Mouse (Mus musculus) megakaryocyte, adult 5-6 weeks (primary cell): ENCODE results near the gene Yeats2. TPM values are rescaled to one million over a fixed set of nuclear protein-coding genes. Genes with fewer than 3 reads are reported as not detected.
A peak's percentile ranks its signal among the peaks of the same experiment; 100 is the strongest.

Experiments
- ATAC-seq: 2 replicates; pipeline ENCODE4 v1.8.0; 2016; ENCODE audit warnings: mild to moderate bottlenecking, inconsistent platforms; ENCODE audit not compliant: poor library complexity, severe bottlenecking
- total RNA-seq, 2 experiments: library from RNA; stranded (forward) in 1 of 2; stranded (reverse) in 1 of 2; fragments of 153-499, 151-499 nt in 1 of 2; fragments of 221-1000, 200-1000 nt in 1 of 2; gene quantifications; 2 replicates each; pipeline versions ENCODE4 v1.2.3 to v1.2.4; 2015 to 2017

Yeats2 gene
- total RNA-seq, 2 experiments from 2014 or later = 18.4 to 30.0 TPM

DNA sequence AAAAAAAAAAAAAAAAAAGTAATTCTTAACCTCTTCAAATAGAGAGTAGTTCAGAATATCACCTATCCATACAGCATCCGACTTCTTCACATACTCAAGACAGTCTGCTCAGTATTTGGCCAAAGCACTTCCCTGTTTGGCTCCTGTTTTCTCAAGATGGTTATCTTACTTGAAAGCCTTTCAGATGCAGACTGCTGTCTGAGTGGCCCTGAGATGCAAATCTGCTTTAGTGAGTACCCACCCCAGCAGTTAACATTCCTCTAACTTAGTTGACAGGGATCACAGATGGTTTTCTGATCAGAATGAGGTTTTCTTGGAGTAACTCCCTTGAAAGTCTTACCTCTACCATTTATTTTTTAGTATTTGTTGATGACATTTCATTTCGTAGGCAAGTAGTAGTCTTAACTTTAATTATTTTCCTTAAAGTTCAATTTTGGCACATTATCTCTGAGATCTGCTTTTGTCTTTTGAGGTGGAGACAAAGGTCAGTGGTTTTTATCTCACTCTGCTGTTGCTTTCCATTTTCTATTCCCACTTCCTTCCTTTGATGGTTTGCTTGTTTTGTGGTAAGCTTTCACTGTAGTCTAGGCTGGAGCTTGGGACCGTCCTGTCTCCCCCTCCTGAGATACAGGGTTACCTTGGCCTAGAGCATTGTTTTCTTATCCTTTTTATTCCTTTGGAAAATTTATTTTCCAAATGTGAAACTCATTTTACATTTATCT is 50.5 kb downstream of the Yeats2 start:
- no peak for ATAC-seq

DNA sequence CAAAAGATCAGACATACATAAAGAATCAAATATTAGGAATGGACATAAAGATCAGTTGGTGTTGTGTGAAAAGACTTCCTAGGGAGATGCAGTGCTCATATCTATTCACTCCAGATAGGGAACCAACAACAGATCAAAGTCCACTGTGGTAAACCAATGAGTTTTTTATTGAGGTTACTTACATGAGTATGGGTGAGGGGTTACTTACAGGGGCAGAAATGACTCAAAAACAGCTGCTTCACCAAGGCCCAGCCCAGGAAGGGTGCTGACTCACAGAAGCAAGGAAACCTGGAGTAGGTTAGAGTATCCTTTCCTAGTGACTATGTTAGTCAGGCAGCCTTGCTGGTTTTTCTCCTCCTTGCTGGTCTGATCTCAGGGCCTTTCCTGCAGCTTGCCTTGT is 51.2 kb downstream of the Yeats2 start:
- no peak for ATAC-seq

DNA sequence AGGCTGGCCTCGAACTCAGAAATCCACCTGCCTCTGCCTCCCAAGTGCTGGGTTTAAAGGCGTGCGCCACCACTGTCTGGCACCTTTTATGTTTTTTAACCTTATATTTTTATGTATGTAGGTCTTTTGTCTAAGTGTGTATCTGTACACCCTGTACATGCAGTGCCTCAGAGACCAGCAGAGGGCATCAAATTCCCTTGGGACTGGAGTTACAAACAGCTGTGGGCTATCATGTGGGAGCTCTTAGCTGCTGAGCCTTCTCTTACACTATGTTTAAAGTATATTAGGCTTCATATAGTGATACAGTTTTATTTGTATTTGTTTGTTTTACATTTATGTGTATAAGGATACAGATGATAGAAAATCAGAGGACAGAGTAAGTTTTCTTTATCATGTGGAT is 54.7 kb downstream of the Yeats2 start:
- ATAC-seq = no peak

DNA sequence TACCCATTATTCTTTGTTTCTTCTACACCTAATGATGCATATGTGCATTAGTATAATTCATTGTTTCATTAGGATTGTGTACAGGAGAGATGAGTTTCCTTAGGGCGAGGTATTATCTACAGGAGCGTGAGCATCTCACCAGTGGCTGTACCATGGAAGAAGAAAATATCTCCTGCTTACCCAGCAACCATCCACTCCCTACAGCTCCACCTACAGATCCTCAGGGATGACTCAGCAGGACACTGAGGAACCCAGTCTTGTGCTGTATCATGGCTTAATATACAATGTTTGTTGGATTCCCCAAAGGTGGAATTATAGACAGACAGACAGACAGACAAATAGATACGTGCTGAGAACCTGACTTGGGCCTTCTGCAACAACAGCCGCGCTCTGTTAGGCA is 56.1 kb downstream of the Yeats2 start:
- no peak for ATAC-seq

DNA sequence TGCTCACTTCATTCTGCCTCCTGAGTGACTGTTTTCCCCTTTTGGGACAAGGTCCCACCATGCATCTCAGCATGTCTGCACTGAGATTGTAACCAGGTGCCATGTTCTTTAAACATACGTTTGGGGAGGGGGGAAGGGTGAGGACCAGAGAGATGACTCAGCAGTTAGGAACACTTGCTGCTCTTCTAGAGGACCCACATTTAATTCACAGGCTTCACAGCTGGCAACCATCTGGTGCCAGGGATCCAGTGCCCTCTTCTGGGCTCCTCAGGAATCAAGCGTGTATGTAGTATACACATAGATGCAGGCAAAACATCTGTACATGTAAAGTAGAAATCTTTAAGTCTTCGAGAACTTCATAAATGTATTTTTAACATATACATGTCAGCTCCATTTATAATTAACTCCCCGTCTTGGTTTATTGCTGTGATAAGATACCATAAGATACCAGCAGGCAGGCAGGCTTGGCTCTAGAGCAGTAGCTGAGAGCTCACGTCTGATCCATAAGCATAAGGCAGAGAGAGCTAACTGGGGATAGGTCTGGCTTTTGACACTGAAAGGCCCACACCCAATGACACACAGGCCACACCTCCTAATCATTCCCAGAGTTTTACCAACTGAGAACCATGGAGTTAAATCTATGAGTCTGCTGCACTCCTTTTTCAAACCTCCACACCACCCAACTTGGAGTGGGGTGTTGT is 58.8 kb downstream of the Yeats2 start:
- no peak for ATAC-seq

DNA sequence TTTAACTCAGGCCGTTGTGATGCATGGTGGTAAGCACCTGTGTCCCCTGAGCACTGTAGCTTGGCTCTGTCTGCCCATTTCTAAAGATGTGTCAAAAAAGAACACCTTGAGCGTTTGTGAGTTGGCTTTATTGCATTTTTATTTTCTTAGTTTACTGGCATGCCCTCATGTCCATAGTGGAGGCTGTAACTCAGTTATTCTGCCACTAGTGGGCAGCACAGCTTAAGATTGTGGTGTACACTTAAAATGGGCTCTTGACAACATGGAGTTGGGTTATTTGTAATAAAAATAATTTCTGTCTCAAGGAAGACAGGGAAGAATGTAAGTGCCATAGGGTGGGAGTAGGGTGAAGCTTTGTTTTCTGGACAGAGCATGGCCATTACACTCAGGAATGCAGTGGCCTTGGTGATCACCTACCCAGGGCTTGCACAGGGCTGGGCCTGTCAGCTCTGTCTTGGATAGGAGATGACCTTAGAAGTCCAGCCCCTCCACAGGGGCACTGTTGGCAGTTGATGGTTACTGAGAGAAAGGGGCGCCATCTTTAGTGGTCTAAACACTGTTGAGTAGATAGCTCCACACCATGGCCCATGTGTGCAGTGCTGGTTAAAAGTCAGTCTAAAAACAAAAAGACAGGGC is 72.8 kb downstream of the Yeats2 start:
- peak; percentile 77 for ATAC-seq

DNA sequence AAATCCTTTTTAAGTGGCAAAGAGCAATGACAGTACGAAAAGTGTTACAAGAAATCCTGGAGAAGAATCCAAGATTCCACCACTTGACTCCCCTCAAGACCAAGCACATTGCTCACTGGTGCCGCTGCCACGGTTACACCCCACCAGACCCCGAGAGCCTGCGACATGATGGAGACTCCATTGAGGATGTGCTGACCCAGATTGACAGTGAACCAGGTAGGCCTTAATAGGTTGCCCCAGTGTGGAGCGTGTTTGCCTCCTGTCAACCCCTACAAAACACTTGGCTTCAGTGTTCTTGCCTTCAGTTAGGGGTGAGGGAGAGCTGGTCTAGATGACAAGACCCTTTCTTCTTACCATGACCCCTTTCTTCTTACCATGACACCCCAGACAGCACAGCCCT is 81.9 kb downstream of the Yeats2 start:
- no peak for ATAC-seq

DNA sequence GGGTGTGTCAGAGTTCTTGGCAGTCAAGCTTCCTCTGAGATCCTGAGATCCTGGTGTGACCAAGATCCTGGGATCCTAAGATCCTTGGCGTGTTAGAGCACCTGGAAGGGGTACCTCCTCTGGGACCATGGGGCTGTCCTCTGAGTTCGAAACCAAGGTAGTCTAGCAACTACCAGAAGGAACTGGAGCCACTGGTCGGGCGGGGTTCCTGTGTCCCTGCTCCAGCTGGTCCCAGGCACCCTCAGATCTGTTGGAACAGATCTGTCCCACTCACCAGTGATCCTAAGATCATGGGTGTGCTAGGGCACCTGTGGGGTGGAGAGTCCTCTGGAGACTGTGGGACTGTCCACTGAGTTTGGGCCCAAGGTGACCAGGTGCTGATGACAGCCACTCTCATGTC is 85.8 kb downstream of the Yeats2 start:
- no peak for ATAC-seq

DNA sequence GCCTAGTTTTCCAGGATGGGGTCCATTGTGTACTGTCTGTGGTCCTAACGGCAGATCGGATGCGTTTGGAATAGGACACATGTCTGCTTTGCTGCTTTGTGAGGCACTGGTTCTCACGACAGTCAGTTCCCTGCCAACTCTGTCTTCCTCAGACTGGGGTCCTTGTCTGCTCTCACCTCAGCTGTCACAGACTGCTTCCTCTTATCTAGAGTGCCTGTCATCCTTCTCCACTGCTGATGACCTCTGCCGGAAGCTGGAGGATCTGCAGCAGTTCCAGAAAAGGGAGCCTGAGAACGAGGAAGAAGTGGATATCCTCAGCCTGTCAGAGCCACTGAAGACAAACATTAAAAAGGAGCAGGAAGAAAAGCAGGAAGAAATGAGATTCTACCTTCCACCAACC is 86.6 kb downstream of the Yeats2 start:
- no peak for ATAC-seq

DNA sequence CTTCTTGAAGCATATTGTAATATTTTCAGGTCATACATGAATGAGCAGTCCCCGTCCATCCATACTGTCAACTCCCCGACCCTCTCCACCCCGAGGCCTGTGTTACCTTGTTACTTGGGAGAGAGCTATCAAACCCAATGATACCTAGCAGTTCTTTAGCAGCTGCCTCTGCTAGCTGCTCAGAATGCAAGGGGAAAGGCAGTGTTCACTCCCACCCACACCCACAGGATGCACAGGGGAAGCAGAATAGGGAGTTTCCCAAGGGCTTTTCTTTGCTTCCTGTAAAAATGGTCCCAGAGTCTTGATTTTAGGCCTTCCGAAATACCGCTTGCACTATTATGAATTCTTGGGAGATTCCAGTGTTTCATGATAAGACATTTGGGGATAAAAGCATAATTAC is 87.3 kb downstream of the Yeats2 start:
- no peak for ATAC-seq

DNA sequence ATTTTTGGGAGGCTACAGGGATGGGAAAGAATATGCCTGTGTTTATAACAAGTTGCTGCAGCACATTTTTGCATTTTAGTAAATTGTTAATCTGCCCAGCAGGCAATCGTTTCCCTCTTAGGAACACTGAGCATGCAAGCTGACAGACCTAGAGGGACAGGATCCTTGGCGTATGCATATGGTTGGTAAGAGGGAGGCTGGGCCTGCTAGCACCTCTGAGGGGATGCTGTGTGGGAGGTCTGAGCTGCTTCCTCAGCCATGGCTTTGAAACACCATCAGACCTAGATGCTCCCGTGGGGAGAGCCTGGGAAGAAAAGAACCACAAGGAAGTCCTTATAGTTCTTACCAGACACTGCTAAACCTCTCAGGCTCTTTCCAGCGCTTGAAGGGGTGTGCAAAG is 93.5 kb downstream of the Yeats2 start:
- no peak for ATAC-seq

DNA sequence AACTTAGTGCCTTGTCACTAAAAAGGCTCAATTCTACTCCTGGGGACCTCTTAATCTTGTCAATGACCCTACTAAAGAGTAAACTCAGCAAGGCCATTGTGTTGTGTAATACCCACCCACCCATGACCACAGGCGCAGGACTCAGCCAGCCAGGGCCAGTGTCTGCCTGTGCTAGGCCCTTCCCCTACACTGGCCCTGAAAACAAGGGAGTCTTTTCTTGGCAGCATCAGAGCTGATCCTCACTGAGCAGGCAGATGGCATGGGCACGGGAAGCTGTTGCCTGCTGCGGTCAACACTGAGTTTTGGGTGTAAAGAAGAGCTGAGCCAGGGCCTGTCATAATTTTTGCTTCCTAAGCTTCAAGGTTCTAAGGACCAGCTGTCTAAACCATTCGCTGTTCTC is 96.6 kb downstream of the Yeats2 start:
- no peak for ATAC-seq

DNA sequence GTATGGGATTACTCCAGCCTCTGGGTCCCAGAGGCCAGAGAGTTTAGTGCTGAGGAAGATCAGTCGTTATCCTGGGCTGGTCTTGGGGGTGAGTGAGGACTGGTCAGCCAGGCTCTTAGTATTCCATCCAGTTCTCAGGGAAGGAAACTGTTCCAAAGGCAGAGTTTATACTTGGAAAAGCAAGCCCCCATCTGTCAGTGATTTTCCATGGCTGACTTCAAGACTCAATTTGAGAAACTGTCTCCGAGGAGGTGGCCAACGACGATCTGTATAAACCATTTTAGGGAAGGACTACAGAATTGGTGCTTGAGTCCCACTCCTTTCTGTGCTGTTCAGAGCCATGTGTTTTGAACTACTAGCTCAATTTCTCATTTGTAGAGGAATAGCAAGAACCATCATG is 97.8 kb downstream of the Yeats2 start:
- ATAC-seq = no peak

DNA sequence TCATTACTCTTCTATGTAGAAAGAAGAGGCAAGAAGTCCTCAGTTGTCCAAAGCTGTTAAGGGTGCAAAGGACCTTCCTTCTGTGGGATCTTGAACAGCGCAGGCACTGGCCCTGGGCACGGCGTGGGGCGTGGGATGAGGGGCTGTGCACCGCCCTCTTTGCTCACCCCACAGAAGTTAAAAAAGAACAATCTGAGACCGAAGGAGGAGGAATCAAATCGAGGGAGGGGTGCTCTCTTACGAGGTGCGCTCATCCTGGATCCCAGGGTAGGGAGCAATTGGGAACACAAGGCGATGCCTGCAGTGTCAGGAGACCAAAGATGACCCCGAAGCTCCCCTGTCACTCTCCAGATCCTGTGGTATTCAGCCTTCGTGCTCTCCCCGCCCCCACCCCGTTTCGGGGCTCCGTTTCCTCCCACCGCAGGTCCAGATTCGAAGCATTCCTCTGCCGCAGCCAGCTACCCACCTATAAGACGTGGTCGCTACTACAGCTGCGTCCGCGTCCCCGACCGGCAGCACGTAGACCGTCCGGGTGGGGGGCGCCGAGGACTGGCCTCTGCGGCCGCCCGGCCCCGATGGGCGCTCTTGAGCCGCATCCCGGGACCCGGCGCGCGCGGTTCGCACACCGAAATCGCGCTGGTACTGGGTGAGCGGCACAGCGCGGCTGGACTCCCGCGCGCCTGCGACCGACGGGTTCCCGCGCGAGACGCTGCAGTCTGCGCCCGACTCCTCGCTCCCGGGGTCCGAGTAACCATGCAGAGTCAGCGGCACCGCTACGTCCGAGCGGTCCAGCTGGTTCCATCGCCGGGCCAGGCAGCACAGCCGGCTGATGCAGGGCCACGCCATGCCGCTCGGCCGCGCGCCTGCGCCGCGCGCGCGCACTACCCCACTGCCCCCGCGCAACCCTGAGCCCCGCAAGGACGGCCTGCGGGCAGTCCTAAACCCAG is 99.9 kb downstream of the Yeats2 start, which contains the start of gene Map6d1:
Gene Map6d1, minus strand, starts transcription at position 891 of the 947 bp plus-strand sequence.
- ATAC-seq = peak; percentile 21; the same call in 1 of the 2 replicates

DNA sequence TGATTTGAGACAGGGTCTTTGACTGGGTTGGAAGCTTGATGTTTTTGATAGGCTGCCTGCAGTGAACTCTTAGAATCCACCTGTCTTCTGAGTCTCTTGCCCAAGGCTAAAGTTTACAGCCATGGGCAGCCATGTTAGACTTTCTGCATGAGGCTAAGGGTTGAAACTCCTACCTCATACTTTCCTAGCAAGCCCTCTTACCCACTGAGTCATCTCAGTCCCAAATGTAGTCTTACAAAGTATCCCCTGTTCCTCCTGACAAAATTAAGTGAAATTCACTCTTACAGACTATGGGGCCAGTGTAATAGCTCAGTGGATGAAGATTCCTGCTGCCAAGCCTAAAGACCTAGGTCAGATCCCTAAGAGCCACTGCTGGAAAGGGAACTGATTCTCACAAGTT is 106.2 kb downstream of the Yeats2 start:
- no peak for ATAC-seq

DNA sequence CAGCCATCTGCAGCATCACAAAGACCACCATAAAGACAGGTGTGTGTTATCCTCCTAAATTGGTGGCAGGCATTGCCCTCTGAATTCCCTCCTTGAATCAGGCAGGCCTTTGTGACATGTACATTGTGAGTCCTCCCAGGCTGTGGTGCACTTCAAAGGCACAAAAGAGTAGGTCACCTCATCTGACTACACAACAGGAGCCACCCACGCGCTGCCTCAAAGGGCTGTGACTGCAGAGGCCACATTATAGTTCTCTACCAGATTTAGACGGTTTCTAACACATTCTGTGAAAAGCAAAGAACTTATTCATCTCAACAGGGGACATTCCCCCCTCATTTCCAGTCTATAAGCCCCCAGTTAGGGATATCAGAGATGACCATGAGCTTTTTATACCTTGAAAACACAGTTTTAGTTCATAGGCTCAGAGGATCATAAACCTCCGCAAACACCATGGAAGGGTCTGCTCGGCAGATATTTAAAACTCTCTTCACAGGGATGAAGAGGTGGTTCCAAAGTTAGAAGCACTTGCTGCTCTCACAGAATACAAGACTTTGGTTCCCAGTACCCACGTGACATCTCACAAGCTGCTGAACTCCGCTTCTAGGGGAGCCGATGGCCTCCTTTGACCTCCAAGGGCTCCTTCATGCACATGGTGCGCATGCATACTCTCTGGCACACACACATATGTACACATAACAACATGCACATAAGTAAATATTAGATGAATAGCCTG is 107.7 kb downstream of the Yeats2 start:
- ATAC-seq = no peak

DNA sequence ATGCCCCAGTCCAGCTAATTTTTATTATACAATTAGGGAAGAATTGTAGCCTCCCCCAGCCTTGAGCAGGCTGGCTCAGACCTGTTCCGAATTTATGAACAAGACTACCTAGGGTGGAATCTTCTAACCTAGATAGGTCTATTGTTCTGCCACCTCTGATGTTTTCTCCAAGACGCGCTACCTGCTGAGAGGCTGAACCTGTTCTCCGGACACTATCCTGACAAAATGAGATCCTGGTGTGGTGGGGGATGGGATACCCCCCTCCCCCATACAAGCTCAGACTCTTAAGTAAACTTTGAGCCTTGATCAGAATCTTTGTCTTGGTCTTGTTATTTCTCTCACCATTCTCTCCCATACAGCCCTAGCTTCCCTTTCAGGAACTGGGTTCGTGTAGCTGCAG is 117.1 kb downstream of the Yeats2 start:
- ATAC-seq = no peak

DNA sequence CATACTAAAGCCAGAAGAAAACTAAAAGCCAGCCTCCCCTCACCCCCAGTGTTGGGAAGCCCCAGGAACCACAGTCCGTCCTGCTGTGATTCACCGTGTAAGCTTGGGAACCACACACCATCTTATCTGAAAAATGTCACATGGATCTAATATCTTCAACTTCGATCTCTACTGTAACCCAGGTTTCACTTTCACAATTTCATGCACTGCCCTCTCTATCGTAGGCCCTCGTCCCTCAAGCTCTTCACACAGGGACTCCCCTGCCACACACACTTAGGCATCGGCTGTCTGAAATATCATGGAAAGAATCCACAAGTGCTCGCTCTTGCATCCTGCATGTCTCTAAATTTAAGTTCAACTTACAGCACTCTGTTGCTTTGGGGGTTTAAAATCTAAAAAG is 124.2 kb downstream of the Yeats2 start:
- no peak for ATAC-seq

DNA sequence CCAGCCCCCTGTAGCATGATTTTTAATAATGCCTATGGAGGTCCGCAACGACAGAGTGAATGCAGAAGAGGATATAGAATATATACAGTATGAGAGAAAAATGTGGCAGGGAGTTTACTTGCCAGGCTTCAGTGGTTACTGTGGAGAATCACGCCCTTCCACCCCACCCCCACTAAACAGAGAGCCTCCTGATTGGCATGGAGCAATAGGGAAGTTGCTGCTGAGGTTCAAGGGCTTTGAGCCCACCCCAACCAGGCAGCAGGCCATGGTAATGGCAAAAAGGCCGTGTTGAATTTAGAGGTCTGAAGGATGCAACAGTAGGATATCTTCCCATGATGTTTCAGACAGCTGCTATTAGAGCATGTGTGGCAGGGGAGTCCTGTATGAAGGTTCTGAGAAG is 130.5 kb downstream of the Yeats2 start:
- ATAC-seq = peak; percentile 49; the same call in 1 of the 2 replicates

DNA sequence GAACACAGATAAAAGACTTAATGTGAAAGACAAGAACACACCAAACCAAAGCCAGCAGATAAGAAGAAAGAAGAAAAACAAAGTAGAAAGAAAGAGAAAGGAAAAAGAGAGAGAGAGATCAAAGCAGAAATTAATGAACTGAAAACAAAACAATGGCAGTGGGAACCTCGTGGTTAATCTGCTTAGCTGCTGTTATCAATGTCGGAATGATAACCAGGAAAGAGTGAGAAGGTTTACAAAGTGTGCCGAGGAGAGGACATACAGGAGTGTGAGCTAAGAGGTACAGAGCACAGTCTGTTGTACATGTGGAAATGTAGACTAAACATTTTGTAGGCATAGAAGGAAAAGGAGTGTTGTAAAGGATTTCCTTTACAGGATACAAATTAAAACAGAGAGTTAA is 132.1 kb downstream of the Yeats2 start:
- no peak for ATAC-seq
